Mouse (Mus musculus): ENCODE measurements around the gene Rxra. TPM values are rescaled to one million over a fixed set of nuclear protein-coding genes. Genes with fewer than 3 reads are reported as not detected.

Gene Rxra
- total and polyA plus RNA-seq, 3 experiments = 2.1 to 5.5 (median 2.4) TPM

GRCm38 (mm10) chr2:27764256-27764936, 88.2 kb downstream of the Rxra start:
- dilution Hi-C loops (cut with MboI; ENCODE audit: extremely low pct_ligation_motif_present, extremely low pct_unique_long_range_greater_than_20kb, low sequenced_read_pairs) = no loop called here
- no peaks in the 10 kb centered on the region for H3K79me2 ChIP-seq (replicated peaks; ENCODE audit: control insufficient read depth, extremely low read depth, insufficient read depth, poor library complexity, severe bottlenecking)
- peaks cover 0 to 9% of the 10 kb centered on the region in 2 experiments for H3K36me3 ChIP-seq (replicated peaks in 1 of 2; ENCODE audit: control insufficient read depth in 1 of 2, insufficient read depth in 1 of 2, low read length in 1 of 2)
- H3K27ac ChIP-seq (ENCODE audit: insufficient read depth, low read depth) = no peak overlapping the region
- TF ChIP-seq TBP (conservative IDR thresholded peaks at IDR 0.05; ENCODE audit: low read depth, low read length) (no peak), MXI1 (IDR thresholded peaks at IDR 0.05; ENCODE audit: low read depth, low read length) (no peak), TCF12 (IDR thresholded peaks at IDR 0.05; ENCODE audit: low read depth, low read length) (no peak), UBTF (IDR thresholded peaks at IDR 0.05; ENCODE audit: low read depth, low read length) (no peak), RAD21 (IDR thresholded peaks at IDR 0.05; ENCODE audit: low read depth, low read length) (no peak), ZMIZ1 (IDR thresholded peaks at IDR 0.05; ENCODE audit: low read depth, low read length) (no peak), EP300 (IDR thresholded peaks at IDR 0.05; ENCODE audit: low read length) (no peak), JUND (conservative IDR thresholded peaks at IDR 0.05; ENCODE audit: low read depth, low read length) (no peak), ETS1 (conservative IDR thresholded peaks at IDR 0.05; ENCODE audit: low read depth, low read length) (no peak), BHLHE40 (IDR thresholded peaks at IDR 0.05; ENCODE audit: low read depth, low read length) (no peak), NRF1 (IDR thresholded peaks at IDR 0.05; ENCODE audit: low read depth, low read length) (no peak), MAFK (IDR thresholded peaks at IDR 0.05; ENCODE audit: insufficient replicate concordance, low read length) (no peak), IRF4 (IDR thresholded peaks at IDR 0.05; ENCODE audit: low read depth, low read length) (no peak), USF2 (conservative IDR thresholded peaks at IDR 0.05; ENCODE audit: low read depth, low read length) (no peak), ZNF384 (IDR thresholded peaks at IDR 0.05; ENCODE audit: low read depth, low read length) (no peak), USF1 (IDR thresholded peaks at IDR 0.05; ENCODE audit: low read depth, low read length) (no peak), KAT2A (IDR thresholded peaks at IDR 0.05; ENCODE audit: insufficient replicate concordance, low read length) (no peak), SMC3 (IDR thresholded peaks at IDR 0.05; ENCODE audit: low read depth, low read length) (no peak)
- in situ Hi-C loops (cut with MboI; ENCODE audit: low pct_ligation_motif_present, low pct_unique_long_range_greater_than_20kb, low sequenced_read_pairs) = no loop called here
- H3K9ac ChIP-seq (ENCODE audit: insufficient read depth, low read depth) = no peak overlapping the region
- peaks cover 38% of the 10 kb centered on the region for H3K27me3 ChIP-seq (replicated peaks)
- no peak overlapping the region for H3K4me2 ChIP-seq (ENCODE audit: insufficient read depth, low read depth, poor library complexity, severe bottlenecking)
- peaks cover 0 to 5% of the 10 kb centered on the region in 2 experiments; a peak in 2 of 4 replicates for H3K4me1 ChIP-seq (ENCODE audit: control insufficient read depth in 1 of 2, insufficient read depth in 2 of 2)
- DNase-seq (ENCODE audit: extremely low read depth) = no peak
- H3K4me3 ChIP-seq (replicated peaks in 1 of 3; ENCODE audit: low read depth in 2 of 3, low read length in 2 of 3, poor library complexity in 1 of 3) = no peak overlapping the region
- no peaks in the 10 kb centered on the region for H3K9me3 ChIP-seq (replicated peaks; ENCODE audit: low read length)

- Histone ChIP-seq H3K9me3 (replicated peaks; ENCODE audit: low read length) (no peaks in the 10 kb centered on the region), H3K4me1 (ENCODE audit: control insufficient read depth in 1 of 2, insufficient read depth in 2 of 2) (0 out of 4 replicates have a peak, but pooled peaks cover 0 to 4% of the 10 kb centered on the region in 2 experiments), H3K79me2 (replicated peaks; ENCODE audit: control insufficient read depth, extremely low read depth, insufficient read depth, poor library complexity, severe bottlenecking) (no peaks in the 10 kb centered on the region), H3K4me2 (ENCODE audit: insufficient read depth, low read depth, poor library complexity, severe bottlenecking) (no peak overlapping the region), H3K27me3 (replicated peaks) (peaks cover 43% of the 10 kb centered on the region), H3K36me3 (replicated peaks in 1 of 2; ENCODE audit: control insufficient read depth in 1 of 2, insufficient read depth in 1 of 2, low read length in 1 of 2) (peaks cover 0 to 4% of the 10 kb centered on the region in 2 experiments), H3K27ac (ENCODE audit: insufficient read depth, low read depth) (no peak overlapping the region), H3K4me3 (replicated peaks in 1 of 3; ENCODE audit: low read depth in 2 of 3, low read length in 2 of 3, poor library complexity in 1 of 3) (no peak overlapping the region), H3K9ac (ENCODE audit: insufficient read depth, low read depth) (no peak overlapping the region)
- in situ Hi-C loops (cut with MboI; ENCODE audit: low pct_ligation_motif_present, low pct_unique_long_range_greater_than_20kb, low sequenced_read_pairs) (no loop called here), dilution Hi-C loops (cut with MboI; ENCODE audit: extremely low pct_ligation_motif_present, extremely low pct_unique_long_range_greater_than_20kb, low sequenced_read_pairs) (no loop called here)
- TF ChIP-seq USF2 (conservative IDR thresholded peaks at IDR 0.05; ENCODE audit: low read depth, low read length) = no peak
- peak; percentile 95 for TF ChIP-seq SMC3 (IDR thresholded peaks at IDR 0.05; ENCODE audit: low read depth, low read length)
- TF ChIP-seq POLR2AphosphoS2 (IDR thresholded peaks at IDR 0.05; ENCODE audit: low read depth, low read length) = no peak
- TF ChIP-seq NRF1 (IDR thresholded peaks at IDR 0.05; ENCODE audit: low read depth, low read length) = no peak
- TF ChIP-seq MXI1 (IDR thresholded peaks at IDR 0.05; ENCODE audit: low read depth, low read length) = no peak
- peak; percentile 54 to 92; a peak in 3 of 4 replicates for TF ChIP-seq CTCF (conservative IDR thresholded peaks at IDR 0.05 in 1 of 2, IDR thresholded peaks at IDR 0.05 in 1 of 2; ENCODE audit: low read depth in 2 of 2, low read length in 2 of 2)
- no peak for TF ChIP-seq USF1 (IDR thresholded peaks at IDR 0.05; ENCODE audit: low read depth, low read length)
- no peak for TF ChIP-seq ZNF384 (IDR thresholded peaks at IDR 0.05; ENCODE audit: low read depth, low read length)
- no peak for TF ChIP-seq KAT2A (IDR thresholded peaks at IDR 0.05; ENCODE audit: insufficient replicate concordance, low read length)
- TF ChIP-seq CHD1 (IDR thresholded peaks at IDR 0.05; ENCODE audit: low read depth, low read length) = no peak
- TF ChIP-seq RAD21 (IDR thresholded peaks at IDR 0.05; ENCODE audit: low read depth, low read length) = peak; percentile 95
- TF ChIP-seq ZC3H11A (IDR thresholded peaks at IDR 0.05; ENCODE audit: low read depth, low read length) = peak; percentile 71
- TF ChIP-seq ZMIZ1 (IDR thresholded peaks at IDR 0.05; ENCODE audit: low read depth, low read length) = no peak
- TF ChIP-seq PAX5 (IDR thresholded peaks at IDR 0.05; ENCODE audit: low read length) = no peak
- TF ChIP-seq ZKSCAN1 (IDR thresholded peaks at IDR 0.05; ENCODE audit: borderline replicate concordance, low read depth, low read length) = no peak
- DNase-seq (ENCODE audit: extremely low read depth) = peak; percentile 78
Measured at GRCm38 (mm10) chr2:27764937-27765319, 88.7 kb downstream of the Rxra start.

Measured in CH12.LX (cell line).